Mouse (Mus musculus) ES-CJ7 (cell line): ENCODE data around the gene Trappc10.

Experiments used
- DNase-seq: peaks from one replicate; pipeline ENCODE4 v3.0.0; 2011; ENCODE audit warnings: low read depth, low spot score

Trappc10 gene

DNA sequence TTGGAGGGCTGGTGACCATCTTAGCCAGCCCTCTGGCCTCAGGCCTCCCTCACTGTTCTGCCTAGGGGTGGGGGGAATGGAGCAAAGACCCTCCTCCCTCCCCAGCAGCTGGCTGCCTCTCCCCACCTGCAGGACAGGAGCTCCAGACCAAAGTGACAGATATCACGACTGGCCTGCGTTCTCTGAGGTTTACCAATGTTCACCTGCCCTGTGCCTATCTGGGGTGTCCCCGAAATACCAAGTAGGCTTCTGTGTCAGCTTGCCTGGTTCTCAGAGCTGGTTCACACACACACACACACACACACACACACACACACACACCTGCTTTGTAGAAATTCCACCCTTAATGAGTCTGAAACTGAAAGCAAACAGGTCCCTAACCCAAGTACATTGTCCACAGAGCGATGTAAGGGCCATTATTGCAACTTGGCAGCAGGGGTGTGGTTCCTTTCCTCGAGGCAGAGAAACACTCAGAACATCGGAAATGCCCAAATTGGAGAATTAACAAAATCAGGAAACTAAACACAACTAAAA lies 13.8 kb upstream of the Trappc10 start:
- DNase-seq: no peak

DNA sequence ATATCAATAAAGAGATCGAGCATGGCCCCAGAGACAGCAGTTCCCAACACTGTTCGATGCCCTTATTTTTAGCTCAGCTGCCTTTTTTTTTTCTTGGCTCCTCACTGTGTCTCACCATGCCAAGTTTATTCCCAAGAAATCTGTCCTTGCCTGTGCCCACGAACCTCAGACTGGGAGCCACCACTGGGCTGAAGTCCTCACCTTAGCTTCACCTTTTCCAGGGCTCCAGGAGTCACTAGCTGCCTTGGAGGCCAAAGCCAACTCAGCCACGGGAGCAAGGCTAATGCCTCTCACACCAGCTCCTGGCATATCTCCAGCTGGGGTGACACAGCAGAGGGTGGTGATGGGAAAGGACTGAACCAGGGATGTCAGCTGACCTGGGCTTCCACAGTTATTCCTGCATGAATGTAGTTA lies 11.2 kb upstream of the Trappc10 start:
- DNase-seq: no peak

- DNase-seq: no peak
Measured at GRCm38 (mm10) chr10:78247206-78247605, 2.8 kb upstream of the Trappc10 start.

DNA sequence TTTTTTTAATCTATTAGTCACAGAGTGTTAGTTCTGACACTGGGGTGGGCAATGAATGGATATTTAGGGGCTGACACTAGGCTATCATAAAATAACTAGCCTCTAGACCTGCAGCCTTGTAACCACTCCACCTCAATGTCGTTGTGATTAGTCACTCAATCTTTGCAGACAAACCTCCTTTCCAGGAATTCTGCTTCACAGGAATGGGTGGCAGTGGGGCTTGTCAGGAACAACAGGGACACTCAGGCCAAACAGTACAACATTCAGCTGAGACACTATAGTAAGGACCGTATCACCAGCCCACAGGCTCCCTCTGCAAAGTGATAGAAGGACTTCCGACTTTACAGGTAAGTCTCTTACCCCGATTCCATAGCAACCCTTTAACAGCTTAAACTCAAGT lies 2.3 kb upstream of the Trappc10 start:
- no peak for DNase-seq

GRCm38 (mm10) chr10:78245225-78245547 lies 745 bp upstream of the Trappc10 start:
- DNase-seq: no peak

GRCm38 (mm10) chr10:78244058-78244437 lies 393 bp downstream of the Trappc10 start:
- DNase-seq: no peak

GRCm38 (mm10) chr10:78238926-78239325 lies 5.5 kb downstream of the Trappc10 start:
- no peak for DNase-seq

- no peak for DNase-seq
Measured at GRCm38 (mm10) chr10:78238297-78238696, 6.1 kb downstream of the Trappc10 start.

DNA sequence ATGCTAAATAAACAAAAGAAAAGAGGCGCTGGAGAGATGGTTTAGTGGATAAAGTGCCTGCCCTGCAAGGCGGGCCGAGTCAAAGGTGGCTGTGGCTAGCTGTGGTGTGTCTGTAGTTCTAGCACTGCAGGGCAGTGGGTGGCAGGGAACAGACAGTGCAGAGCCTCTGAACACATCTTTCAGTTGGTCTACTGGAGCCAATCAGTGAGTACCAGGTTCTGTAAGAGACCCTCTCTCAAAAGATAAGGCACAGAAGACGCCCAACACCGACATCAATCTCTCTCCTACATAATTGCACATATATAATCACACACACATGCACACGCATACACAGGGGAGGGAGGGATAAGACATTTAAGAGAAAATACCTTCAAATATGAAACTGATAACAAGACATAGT lies 6.6 kb downstream of the Trappc10 start:
- no peak for DNase-seq

GRCm38 (mm10) chr10:78236885-78237629 lies 7.4 kb downstream of the Trappc10 start:
- DNase-seq: no peak

GRCm38 (mm10) chr10:78233756-78234155 lies 10.7 kb downstream of the Trappc10 start:
- DNase-seq: no peak

DNA sequence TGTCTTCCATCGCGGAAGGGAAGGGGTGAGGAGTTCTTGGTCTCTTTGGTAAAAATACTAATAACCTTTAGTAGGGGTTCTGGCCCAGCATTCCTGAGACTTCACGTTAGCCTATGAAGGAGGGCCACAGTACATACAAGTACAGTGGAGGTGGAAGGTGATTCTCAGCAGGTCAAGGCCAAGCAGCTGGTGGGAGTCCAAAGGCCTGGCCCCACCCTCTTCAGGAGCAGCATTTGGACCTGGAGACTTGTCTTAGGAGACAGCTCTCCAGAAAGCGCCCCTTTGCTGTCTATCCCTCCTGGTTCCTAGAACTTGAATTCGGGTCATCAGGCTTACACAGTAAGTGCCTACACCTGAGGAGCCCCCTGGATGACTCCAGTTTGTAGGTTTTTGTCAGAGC lies 11.3 kb downstream of the Trappc10 start:
- DNase-seq: no peak

DNA sequence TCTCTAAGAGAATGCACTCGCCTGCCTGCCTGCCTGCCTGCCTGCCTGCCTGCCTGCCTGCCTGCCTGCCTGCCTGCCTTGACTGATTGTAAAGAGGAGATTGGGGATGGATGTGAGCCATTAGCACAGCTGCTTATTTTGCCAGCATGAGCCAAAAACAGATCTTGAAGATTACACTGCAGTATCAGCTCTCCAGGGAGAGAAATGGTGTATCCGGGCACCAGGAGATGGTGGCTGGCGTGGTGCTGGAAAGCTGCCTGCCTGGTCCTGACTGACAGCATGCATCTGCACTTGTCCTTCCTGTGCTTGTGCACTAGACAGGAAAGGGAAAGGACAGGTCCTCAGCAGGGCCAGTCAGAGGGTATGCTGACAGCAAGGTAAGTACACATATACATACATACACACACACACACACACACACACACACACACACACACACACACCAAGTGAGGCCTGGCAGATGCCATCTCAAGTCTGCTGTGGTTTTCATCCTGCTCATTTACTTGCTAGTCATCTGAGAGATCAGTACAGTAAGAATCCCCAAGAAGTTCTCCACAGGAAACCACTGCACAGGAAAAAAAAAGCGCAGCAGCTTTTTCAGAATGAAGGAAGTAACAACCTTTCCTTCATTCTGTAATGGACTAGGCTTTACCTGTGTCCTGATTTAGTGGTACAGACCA lies 12.0 kb downstream of the Trappc10 start:
- no peak for DNase-seq

- no peak for DNase-seq
Measured at GRCm38 (mm10) chr10:78228560-78228928, 15.9 kb downstream of the Trappc10 start.

DNA sequence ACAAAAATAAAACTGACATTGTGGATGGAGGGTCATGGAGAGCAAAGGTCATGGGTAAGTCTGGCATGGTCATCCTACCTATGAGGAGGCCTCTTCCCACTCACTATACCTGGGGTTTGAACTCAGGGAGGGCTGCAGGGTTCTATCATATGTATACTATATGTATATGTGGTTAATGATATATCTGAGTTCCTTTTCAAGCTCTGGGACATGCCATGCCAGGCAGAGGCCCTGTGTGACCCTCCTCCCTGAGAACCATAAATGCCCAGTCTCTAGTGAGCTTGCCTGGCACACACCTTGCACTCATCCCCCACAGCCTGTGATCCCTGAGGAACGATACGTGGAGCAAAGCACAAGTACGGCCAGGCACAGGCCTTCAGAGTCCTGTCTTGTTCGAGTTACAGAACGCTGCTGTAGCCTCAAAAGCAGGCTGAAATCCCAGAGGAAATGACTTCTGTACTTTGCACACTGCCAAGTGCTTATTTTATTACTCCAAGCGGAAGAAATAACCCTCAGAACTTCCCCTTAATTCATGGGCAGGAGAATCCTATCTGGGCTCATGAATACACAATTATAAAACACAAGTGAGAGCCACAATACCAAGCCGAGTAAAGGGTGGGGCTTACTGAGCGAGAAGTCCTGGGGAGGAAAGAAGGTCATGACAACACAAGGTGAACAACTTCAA lies 16.4 kb downstream of the Trappc10 start:
- DNase-seq: no peak

DNA sequence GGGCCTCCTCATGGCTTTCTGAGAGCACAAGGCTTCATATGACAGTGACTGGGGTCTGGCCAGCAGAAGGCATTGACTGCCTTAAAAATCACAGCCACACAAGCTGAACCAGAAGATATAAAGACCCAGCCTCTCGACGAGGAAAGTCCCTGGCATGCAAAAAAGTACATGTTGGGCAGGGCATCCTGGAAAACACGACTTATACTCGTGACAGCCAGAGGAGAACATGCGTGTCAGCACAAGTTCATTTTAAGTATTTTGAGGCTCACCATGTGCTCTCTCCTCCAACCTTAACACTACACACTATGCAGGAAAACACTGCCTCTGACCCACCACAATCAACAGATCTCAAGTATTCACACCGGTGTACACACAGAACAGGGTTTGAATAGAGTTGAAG lies 20.3 kb downstream of the Trappc10 start:
- DNase-seq: no peak

DNA sequence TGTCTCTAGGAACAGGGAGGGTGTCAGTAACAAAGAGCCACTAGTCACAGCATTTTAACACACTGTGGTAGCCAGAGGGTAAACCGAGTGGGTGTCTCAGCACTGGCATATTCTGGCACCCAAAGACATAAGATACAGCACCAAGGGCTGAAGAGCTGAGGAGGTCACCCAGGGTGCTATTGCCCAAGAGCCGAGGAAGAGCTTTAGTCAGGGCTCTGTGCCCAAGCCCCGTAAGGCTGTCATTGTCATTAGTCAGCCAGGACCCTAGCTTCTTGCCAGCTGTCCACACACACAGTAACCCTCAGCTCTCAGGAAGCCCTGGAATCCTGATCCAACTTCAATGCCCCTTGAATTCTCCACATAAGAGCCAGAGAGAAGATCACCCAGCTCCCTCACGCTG lies 21.5 kb downstream of the Trappc10 start:
- no peak for DNase-seq

- no peak for DNase-seq
Measured at GRCm38 (mm10) chr10:78221315-78221714, 23.1 kb downstream of the Trappc10 start.

DNA sequence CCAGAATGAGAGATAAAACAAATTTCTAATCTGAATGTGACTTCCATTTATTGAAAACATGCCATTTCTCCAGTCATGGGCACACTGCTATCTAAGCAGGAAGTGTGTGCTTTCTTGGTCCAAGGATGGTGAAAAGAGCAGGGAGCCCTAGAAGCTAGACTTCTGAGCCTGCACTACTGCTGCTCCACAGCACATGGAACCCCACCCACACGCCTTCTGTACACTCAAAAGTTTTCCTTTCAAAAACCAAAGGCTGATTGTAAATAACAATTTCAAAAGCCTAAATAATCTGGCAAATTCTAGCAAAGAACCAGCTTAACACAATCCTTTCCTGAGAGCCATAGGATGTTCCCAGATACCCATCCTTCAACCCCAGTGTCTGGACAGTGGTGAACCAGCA lies 24.9 kb downstream of the Trappc10 start:
- DNase-seq: no peak

DNA sequence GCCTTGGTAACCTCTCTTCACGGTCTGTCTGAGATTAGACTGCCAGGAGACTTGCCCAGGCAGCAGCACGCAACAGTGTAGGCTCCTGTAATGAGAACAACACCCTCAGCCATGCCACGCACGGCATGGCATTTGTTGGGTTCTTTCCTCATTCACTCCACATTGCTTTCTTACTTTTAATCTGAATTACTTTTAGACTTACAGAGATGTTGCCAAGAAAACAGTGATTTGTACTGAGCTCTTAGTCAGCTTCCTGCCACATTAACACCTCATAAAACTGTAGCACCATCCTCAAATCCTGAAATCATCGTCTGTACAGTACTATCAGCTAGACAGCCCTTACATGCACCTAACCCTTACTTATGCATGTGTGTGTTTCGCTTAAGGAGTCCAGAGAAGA lies 25.9 kb downstream of the Trappc10 start:
- no peak for DNase-seq

DNA sequence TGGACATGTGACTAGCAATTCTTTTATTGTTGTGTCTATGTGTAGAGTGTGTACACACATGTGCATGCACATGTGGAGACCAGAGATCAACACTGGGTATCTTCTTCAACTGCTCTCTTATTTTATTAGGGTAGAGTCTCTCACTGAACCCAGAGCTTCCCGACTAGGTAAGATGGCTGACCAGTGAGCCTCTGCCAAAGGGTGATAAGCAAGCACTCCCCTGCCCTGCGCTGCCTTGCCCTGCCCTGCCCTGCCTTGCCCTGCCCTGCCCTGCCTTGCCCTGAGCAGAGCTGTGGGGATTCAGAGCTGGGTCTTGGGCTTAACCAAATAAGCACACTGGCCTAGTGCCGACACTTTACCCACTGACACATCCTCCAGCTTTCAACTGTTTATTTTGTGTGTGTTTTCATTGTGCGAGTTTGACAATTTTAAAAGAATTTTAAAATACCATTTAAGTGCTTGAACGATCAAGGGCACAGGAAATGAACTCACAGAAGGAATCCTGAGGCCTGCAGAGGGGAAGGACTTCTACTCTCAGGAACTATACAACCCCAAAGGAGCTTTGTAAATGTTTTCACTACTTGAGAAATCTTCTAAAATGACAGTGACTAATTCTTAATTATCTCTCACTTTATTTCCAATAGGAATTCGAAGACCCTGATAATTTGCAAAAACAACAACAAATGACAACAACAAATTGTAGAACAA lies 27.9 kb downstream of the Trappc10 start:
- DNase-seq: no peak

- no peak for DNase-seq
Measured at GRCm38 (mm10) chr10:78214371-78214770, 30.1 kb downstream of the Trappc10 start.
